Mouse (Mus musculus) urinary bladder, adult 2 months (tissue): ENCODE results near the gene Chn2. TPM values are rescaled to one million over a fixed set of nuclear protein-coding genes. Genes with fewer than 3 reads are reported as not detected.

ENCODE experiments used
- DNase-seq: peaks from one replicate; pipeline ENCODE4 v3.0.0; 2022; ENCODE audit warnings: low spot score
- polyA plus RNA-seq: library from polyadenylated mRNA; depleted of rRNA; stranded (reverse); fragments of >200 nt; gene quantifications from 2 replicates; pipeline ENCODE4 v1.2.3, GENCODE M21; 2012

Chn2 gene
- polyA plus RNA-seq, 1 experiment = 17.2 TPM

GRCm38 (mm10) chr6:54200031-54200722 lies 160.8 kb downstream of the Chn2 start:
- DNase-seq = no peak

- DNase-seq = no peak
Observed at GRCm38 (mm10) chr6:54202311-54203020, 163.1 kb downstream of the Chn2 start.

DNA sequence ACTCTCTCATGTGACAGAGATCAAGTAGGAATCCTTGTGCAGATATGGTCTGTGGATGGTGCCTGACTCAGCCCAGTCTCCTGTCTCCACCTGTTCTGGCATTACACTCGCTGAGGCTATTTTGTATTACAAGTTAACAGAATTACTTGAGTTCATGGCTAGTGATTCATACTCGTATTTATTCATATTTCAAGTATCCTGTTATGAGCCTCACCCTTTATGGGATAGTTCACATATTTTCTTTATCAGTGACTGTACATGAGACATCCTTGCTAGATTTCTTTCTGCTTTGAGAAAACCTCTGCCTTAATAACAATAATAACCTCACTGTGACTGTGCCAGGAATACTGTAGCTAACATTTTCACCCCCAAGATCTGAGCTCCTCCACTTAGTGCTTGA lies 164.0 kb downstream of the Chn2 start:
- DNase-seq = no peak

- no peak for DNase-seq
Observed at GRCm38 (mm10) chr6:54203926-54204325, 164.6 kb downstream of the Chn2 start.

DNA sequence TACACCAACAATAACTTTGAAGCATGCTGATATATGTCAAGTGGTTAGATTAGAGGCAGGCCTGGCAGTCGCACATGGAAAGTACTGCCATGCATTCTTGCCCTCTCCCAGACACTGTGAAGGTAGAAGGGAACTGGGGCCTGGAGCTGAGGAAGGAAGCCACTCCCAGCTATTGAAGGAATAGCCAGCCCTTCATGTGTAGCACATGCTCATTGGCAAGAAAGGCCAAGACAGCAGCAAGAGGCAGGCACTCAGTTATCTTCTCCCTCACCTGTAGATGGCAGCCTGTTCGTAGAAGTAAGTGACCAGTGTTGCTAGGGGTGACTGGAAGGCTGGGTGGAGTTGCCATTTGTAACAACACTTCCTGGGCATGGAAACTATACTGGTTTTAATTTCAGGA lies 165.6 kb downstream of the Chn2 start:
- no peak for DNase-seq

DNA sequence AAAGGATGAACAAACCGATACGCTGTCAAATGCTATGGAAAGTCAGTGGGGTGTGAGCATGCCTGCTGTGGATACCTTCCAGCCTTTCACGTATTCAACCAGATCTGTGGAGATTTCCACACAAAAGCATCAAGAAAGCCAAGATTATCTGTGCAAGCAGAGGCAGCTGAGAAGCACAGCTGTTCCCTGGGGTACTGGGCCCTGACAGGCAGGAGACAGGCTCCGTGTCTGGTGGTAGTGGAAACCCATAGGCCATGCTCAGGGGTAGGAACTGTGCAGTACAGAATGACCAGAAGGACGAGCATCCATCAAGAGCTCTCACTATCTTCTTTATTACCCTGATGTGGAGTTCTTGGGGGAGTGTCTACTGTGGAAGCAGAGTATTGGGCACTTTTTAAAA lies 166.1 kb downstream of the Chn2 start:
- DNase-seq = no peak

DNA sequence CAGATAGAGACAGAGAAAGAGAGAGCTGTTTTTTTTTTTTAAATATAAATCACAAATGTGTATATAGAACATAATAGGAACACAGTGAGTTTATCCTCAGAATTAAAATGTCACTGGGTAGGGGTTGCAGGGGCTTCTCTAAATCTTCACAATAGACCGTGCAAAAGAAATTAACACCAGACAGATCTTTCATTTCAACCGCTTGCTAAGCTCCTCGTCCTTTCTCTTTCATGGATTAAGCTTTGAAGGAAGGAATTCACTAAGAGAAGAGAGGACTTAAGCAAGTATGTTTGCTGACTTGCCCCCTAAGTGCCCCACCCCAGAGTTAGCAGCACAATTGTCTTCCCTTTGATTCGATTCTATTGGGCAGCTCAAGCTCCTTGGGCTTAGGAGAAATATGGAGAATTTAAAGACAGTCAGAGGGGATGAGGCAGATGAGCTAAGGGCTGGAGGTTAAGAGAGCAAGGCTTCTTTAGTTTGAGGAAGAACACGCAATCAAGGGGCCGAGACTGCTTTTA lies 166.9 kb downstream of the Chn2 start:
- no peak for DNase-seq

- DNase-seq = no peak
Observed at GRCm38 (mm10) chr6:54208786-54209185, 169.4 kb downstream of the Chn2 start.

- no peak for DNase-seq
Observed at GRCm38 (mm10) chr6:54210971-54211370, 171.6 kb downstream of the Chn2 start.

DNA sequence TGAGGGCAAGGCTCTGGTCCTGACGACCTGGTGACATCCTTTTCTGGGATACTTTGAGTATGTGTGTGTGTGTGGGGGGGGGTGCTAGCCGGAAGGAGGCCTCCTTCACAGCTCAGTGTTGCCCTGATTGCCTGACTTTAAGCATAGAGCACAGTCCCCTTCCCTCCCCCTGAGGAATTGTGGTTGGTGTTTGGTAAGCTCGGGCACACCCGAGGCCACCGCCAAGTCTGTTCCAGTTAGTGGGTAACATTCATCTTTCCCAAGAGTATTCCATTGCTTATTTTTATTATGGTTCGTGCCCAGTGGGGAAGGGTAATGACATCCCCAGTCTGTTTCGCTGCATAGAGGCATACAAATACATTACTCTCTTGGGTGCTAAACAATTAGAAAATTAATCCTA lies 172.6 kb downstream of the Chn2 start:
- no peak for DNase-seq

GRCm38 (mm10) chr6:54213743-54214142 lies 174.4 kb downstream of the Chn2 start:
- no peak for DNase-seq

GRCm38 (mm10) chr6:54215636-54216035 lies 176.3 kb downstream of the Chn2 start:
- no peak for DNase-seq

DNA sequence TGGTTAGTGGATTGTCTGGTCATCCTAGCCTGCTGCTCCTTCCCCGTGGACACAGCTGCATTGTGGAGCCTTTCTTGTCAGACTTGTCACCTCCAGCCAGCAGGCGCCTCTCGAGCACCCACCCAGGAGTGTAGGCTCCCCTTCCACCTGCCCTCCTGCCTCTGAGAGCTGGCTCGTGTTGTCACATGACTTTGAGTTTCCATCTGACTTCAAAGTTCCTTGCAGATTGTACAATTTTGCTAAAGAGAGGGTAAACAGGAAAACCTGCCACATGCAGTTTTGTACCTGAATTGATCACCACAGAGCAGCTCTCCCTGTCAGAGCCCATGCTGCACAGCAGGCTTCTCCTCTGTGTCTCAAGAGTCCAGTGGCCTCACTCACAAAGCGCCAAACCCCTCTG lies 177.2 kb downstream of the Chn2 start:
- DNase-seq = no peak

- DNase-seq = no peak
Observed at GRCm38 (mm10) chr6:54220124-54220523, 180.8 kb downstream of the Chn2 start.

GRCm38 (mm10) chr6:54223529-54223928 lies 184.2 kb downstream of the Chn2 start:
- DNase-seq = no peak

GRCm38 (mm10) chr6:54224325-54224724 lies 185.0 kb downstream of the Chn2 start:
- DNase-seq = no peak

DNA sequence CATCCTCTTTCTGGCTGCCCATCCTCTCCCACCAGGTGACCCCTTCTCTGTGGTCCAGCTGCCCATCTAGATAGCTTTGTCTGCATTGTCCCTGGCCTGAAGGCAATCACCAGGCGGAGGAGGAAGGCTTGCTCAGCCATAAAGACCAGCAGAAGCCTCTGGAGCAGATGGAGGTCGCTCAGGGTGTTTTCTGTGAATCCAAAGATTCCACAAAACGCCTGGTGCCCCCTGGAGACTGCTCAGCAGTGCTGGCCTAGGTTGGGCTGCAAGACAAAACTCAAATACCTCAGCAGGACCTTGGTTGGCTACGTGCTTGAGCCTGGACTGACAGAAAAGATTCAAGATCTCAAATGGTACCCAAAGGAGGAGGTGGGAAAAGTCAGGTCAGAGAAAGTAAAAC lies 186.0 kb downstream of the Chn2 start:
- no peak for DNase-seq

DNA sequence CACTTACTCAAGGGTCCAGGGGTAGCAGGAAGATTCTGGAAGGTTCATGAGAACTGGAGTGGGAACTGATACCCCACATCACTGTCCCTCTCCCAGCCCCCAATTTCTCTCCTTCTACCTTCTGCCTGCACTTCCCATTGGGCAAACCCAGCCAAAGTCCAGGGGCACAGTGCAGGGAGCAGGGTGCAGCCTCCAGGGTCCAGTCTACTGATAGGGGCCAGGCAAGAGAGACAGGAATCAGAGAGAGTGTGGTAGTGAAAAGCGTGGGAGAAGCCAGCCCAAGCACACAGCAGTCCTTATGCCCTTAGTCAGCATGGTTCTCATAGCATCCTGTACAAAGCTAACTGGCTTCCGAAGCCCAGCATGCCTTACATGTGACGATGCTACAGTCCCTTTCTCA lies 187.7 kb downstream of the Chn2 start:
- DNase-seq = no peak

GRCm38 (mm10) chr6:54228421-54228820 lies 189.1 kb downstream of the Chn2 start:
- DNase-seq = no peak

DNA sequence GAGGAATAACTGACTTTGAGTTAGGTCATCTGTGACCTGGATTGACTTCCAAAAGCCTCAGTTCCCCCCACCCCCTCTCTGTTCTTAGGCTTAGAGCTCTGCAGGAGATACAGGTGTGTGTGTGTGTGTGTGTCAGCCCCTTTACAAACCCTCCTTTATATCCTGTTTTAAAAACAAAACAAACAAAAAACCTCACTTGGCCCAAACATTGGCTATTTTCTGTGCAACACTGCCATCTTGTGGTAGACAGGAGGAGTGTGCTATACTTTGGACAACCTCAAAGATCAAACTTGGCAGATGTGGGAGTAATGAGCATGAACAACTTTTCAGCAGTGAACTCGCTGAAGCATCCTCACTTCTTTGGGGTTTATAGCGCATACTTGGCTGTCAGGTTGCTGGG lies 189.5 kb downstream of the Chn2 start:
- no peak for DNase-seq

- DNase-seq = no peak
Observed at GRCm38 (mm10) chr6:54231769-54232558, 192.6 kb downstream of the Chn2 start.

- DNase-seq = no peak
Observed at GRCm38 (mm10) chr6:54236441-54236840, 197.1 kb downstream of the Chn2 start.

GRCm38 (mm10) chr6:54241761-54242160 lies 202.4 kb downstream of the Chn2 start:
- no peak for DNase-seq
